13 mouse cellular contexts compared by ENCODE assay signal in genomic region chr2:179277887-179278282, GRCm38 (mm10).
"Had no signal": no experiment of that assay in that cellular context is flagged by ENCODE, and none has a peak within 500 bp of the region (broad histone marks: within the 10 kb centered on the region; RNA-seq: fewer than 3 reads in every experiment).

No protein-coding gene starts in this region.

- DNase-seq: kidney, adult 18-20 months; kidney, postnatal 10 days; kidney, postnatal 4 days; retina, postnatal 1 day; thymus, adult 2 months; thymus, postnatal 25 days had no signal

- H3K4me1 ChIP-seq: limb, embryonic 15.5 days; liver, embryonic 12.5 days; midbrain, embryonic 12.5 days; neural tube, embryonic 13.5 days; stomach, embryonic 15.5 days had no signal

- H3K27ac ChIP-seq: limb, embryonic 15.5 days; liver, embryonic 12.5 days; macrophage; midbrain, embryonic 12.5 days; neural tube, embryonic 13.5 days; stomach, embryonic 15.5 days had no signal

- H3K4me2 ChIP-seq: limb, embryonic 15.5 days; liver, embryonic 12.5 days; midbrain, embryonic 12.5 days; neural tube, embryonic 13.5 days; stomach, embryonic 15.5 days had no signal

- H3K27me3 ChIP-seq: limb, embryonic 15.5 days; liver, embryonic 12.5 days; midbrain, embryonic 12.5 days; neural tube, embryonic 13.5 days; stomach, embryonic 15.5 days had no signal

- ATAC-seq: liver, embryonic 12.5 days; midbrain, embryonic 16.5 days had no signal

- H3K4me3 ChIP-seq: limb, embryonic 15.5 days; liver, embryonic 12.5 days; midbrain, embryonic 12.5 days; neural tube, embryonic 13.5 days; stomach, embryonic 15.5 days had no signal

- H3K36me3 ChIP-seq: limb, embryonic 15.5 days; liver, embryonic 12.5 days; midbrain, embryonic 12.5 days; neural tube, embryonic 13.5 days; stomach, embryonic 15.5 days had no signal

- H3K9me3 ChIP-seq: limb, embryonic 15.5 days; midbrain, embryonic 12.5 days; neural tube, embryonic 13.5 days; stomach, embryonic 15.5 days had no signal

- H3K9ac ChIP-seq: limb, embryonic 15.5 days; liver, embryonic 12.5 days; midbrain, embryonic 12.5 days; neural tube, embryonic 13.5 days; stomach, embryonic 15.5 days had no signal
